Mouse (Mus musculus) B cell, adult (primary cell): ENCODE measurements around the gene Olfr777. TPM values are rescaled to one million over a fixed set of nuclear protein-coding genes. Genes with fewer than 3 reads are reported as not detected.

Experiments
- total RNA-seq: library from RNA; stranded (reverse); gene quantifications from 4 replicates; pipeline ENCODE4 v1.2.4, GENCODE M21; 2023; ENCODE audit not compliant: inconsistent age

The Olfr777 gene
- total RNA-seq = not detected in 4 replicates

DNA sequence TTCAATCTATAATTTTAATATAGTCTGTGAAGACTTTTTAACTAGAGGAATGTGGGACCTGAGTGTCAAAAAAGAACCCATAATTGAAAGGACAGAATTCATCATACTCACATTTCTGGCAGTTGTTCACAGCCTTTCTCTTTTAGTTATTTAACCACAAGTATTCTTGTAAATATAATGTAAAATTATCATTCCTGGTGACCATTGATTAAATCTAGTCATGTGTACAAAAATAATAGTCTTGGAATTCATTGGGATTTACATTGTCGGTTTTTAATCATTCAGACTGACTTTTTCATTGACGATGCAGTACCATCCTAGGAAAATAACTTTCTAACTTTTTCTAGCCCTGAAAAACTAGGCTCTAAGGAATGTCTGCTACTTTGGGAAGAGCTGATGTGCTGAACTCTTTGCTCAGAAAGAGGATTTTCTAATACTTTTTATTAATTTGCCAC is at the start of gene Olfr777:
Gene Olfr777 (minus strand): TSS at position 405 of the 455 bp plus-strand sequence.

GRCm38 (mm10) chr10:129317817-129318216 is 46.5 kb upstream of the Olfr777 start, which contains the start of gene Olfr780:
Gene Olfr780 (plus strand): TSS chr10:129318117.

GRCm38 (mm10) chr10:129258827-129259226 is 12.5 kb downstream of the Olfr777 start, which contains the start of gene Olfr776:
Gene Olfr776 (plus strand): TSS chr10:129259127.

GRCm38 (mm10) chr10:129248112-129248511 is 23.2 kb downstream of the Olfr777 start, which contains the start of gene Olfr775:
Gene Olfr775 (plus strand): TSS chr10:129248412.

GRCm38 (mm10) chr10:129235904-129236303 is 35.4 kb downstream of the Olfr777 start, which contains the start of gene Olfr774:
Gene Olfr774 (plus strand): TSS chr10:129236204.

Other genes with a start within 250 kb of the Olfr777 start
- not detected in 4 replicates for gene Olfr764-ps1, start 231.6 kb downstream of the Olfr777 start, total RNA-seq
- not detected in 4 replicates for gene Olfr765, start 221.5 kb downstream of the Olfr777 start, total RNA-seq
- not detected in 4 replicates for gene Olfr766-ps1, start 202.5 kb downstream of the Olfr777 start, total RNA-seq
- gene Olfr767, start 188.6 kb downstream of the Olfr777 start, total RNA-seq = not detected in 4 replicates
- not detected in 4 replicates for gene Olfr768, start 172.1 kb downstream of the Olfr777 start, total RNA-seq
- not detected in 4 replicates for gene Olfr769, start 153.6 kb downstream of the Olfr777 start, total RNA-seq
- not detected in 4 replicates for gene Olfr770, start 132.5 kb downstream of the Olfr777 start, total RNA-seq
- not detected in 4 replicates for gene Olfr771, start 106.7 kb downstream of the Olfr777 start, total RNA-seq
- not detected in 4 replicates for gene Olfr772, start 93.6 kb downstream of the Olfr777 start, total RNA-seq
- not detected in 4 replicates for gene Olfr773, start 84.1 kb downstream of the Olfr777 start, total RNA-seq
- gene Olfr774, start 35.3 kb downstream of the Olfr777 start, total RNA-seq = not detected in 4 replicates
- 0.24 TPM in 1 of 4 replicates, not detected in the others for gene Olfr775, start 23.1 kb downstream of the Olfr777 start, total RNA-seq
- gene Olfr776, start 12.4 kb downstream of the Olfr777 start, total RNA-seq = not detected in 4 replicates
- not detected in 4 replicates for gene Olfr780, start 46.6 kb upstream of the Olfr777 start, total RNA-seq
- not detected in 4 replicates for gene Olfr781, start 57.4 kb upstream of the Olfr777 start, total RNA-seq
- not detected in 4 replicates for gene Olfr782, start 77.4 kb upstream of the Olfr777 start, total RNA-seq
- 0.15 to 0.16 TPM in 2 of 4 replicates, not detected in the others for gene Olfr784, start 112.6 kb upstream of the Olfr777 start, total RNA-seq
- gene Olfr785, start 133.9 kb upstream of the Olfr777 start, total RNA-seq = not detected in 4 replicates
- not detected in 4 replicates for gene Olfr786, start 155.8 kb upstream of the Olfr777 start, total RNA-seq
- not detected in 4 replicates for gene Olfr787, start 190.4 kb upstream of the Olfr777 start, total RNA-seq
- gene Olfr788, start 199.5 kb upstream of the Olfr777 start, total RNA-seq = not detected in 4 replicates
- gene Olfr789, start 213.3 kb upstream of the Olfr777 start, total RNA-seq = not detected in 4 replicates
- not detected in 4 replicates for gene Olfr790, start 227.0 kb upstream of the Olfr777 start, total RNA-seq